Mouse (Mus musculus): Measurements from ENCODE around the gene Timm23. TPM values are rescaled to one million over a fixed set of nuclear protein-coding genes. Genes with fewer than 3 reads are reported as not detected.

The Timm23 gene
- polyA plus RNA-seq, 1 experiment from 2014 or later, result 279 TPM

Other genes starting within 250 kb of the Timm23 start
- gene Galnt15, start 172.9 kb downstream of the Timm23 start, polyA plus RNA-seq (2015; fragmentation: Nextera tagmentation; extraction: Ambion mirVana), result 0.13 and 0.25 TPM in 2 replicates
- gene Oxnad1, start 116.5 kb downstream of the Timm23 start, polyA plus RNA-seq (2015; fragmentation: Nextera tagmentation; extraction: Ambion mirVana), result 20.4 and 23.0 TPM in 2 replicates
- 77.9 and 80.1 TPM in 2 replicates for gene Dph3, start 116.2 kb downstream of the Timm23 start, polyA plus RNA-seq (2015; fragmentation: Nextera tagmentation; extraction: Ambion mirVana)
- not detected in 2 replicates for gene Msmb, start 59.9 kb downstream of the Timm23 start, polyA plus RNA-seq (2015; fragmentation: Nextera tagmentation; extraction: Ambion mirVana)
- gene Ncoa4, start 42.0 kb downstream of the Timm23 start, polyA plus RNA-seq (2015; fragmentation: Nextera tagmentation; extraction: Ambion mirVana), result 74.3 and 75.9 TPM in 2 replicates
- 46.4 and 48.3 TPM in 2 replicates for gene Parg, start 51 bp upstream of the Timm23 start, polyA plus RNA-seq (2015; fragmentation: Nextera tagmentation; extraction: Ambion mirVana)
- gene Ogdhl, start 120.1 kb upstream of the Timm23 start, polyA plus RNA-seq (2015; fragmentation: Nextera tagmentation; extraction: Ambion mirVana), result 20.9 and 22.4 TPM in 2 replicates
- not detected in 2 replicates for gene 1700024G13Rik, start 186.5 kb upstream of the Timm23 start, polyA plus RNA-seq (2015; fragmentation: Nextera tagmentation; extraction: Ambion mirVana)